Mouse (Mus musculus): ENCODE data around the gene Gfpt1. TPM values are rescaled to one million over a fixed set of nuclear protein-coding genes. Genes with fewer than 3 reads are reported as not detected.

The Gfpt1 gene
- 9.4 and 12.1 TPM in 2 replicates for polyA plus RNA-seq (2021; fragmentation: Nextera tagmentation)
- long read RNA-seq, experiment 1, full-length matches to known transcripts: 10 of 14 reads
- long read RNA-seq, experiment 1, partial matches to known transcripts: 1 of 14 reads
- long read RNA-seq, experiment 1, other reads (novel, unspliced or antisense): 3 of 14 reads
- long read RNA-seq, experiment 2, full-length matches to known transcripts: 4 of 16 reads
- long read RNA-seq, experiment 2, partial matches to known transcripts: 1 of 16 reads
- long read RNA-seq, experiment 2, other reads (novel, unspliced or antisense): 11 of 16 reads

GRCm38 (mm10) chr6:87042337-87043130, at the start of gene Gfpt1:
Gene Gfpt1 (plus strand): TSS chr6:87042846.

GRCm38 (mm10) chr6:87008887-87009286, 33.8 kb upstream of the Gfpt1 start, which contains the start of gene Nfu1:
Gene Nfu1 (plus strand): TSS chr6:87009236.

DNA sequence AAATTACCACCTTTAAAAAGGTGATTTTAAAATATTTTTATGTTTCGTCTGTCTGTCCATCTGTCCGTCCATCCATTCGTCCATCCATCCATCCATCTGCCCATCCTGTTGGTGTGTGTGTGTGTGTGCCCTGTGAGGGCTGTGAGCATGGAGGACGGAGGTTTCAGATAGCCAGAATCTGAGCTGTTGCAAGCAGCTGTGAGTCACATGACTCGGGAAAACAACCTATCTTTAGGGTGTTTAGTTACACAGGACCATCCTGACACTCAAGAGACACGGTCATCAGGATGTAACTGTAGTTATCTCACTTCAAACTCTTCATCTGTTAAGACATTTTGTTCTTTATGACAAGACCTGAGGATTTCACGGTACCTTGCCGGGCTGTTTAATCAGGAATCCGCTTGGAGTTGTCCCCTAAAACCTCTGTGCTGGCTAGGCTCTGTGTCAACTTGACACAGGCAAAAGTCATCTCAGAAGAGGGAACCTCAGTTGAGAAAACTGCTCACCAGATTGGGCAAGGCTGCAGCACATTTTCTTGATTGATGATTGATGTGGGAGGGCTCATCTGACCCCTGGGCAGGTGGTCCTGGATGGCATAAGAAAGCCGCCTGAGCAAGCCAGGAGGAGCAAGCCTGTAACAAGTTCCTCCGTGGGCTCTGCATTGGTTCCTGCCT, 61.6 kb downstream of the Gfpt1 start, which contains the start of gene D6Ertd527e:
Gene D6Ertd527e, plus strand, starts transcription at position 624 of the 674 bp plus-strand sequence.

Other genes starting within 250 kb of the Gfpt1 start
- gene Anxa4, start 249.3 kb upstream of the Gfpt1 start, polyA plus RNA-seq (2021; fragmentation: Nextera tagmentation): 6.0 and 6.7 TPM in 2 replicates
- gene Aak1, start 193.3 kb upstream of the Gfpt1 start, polyA plus RNA-seq (2021; fragmentation: Nextera tagmentation): 70.9 and 188 TPM in 2 replicates
- gene Nfu1, start 33.6 kb upstream of the Gfpt1 start, polyA plus RNA-seq (2021; fragmentation: Nextera tagmentation): 156 and 186 TPM in 2 replicates
- not detected in 2 replicates for gene D6Ertd527e, start 61.9 kb downstream of the Gfpt1 start, polyA plus RNA-seq (2021; fragmentation: Nextera tagmentation)

All from left cerebral cortex, adult 6 months (tissue).